Mouse (Mus musculus) limb, embryonic 15.5 days (tissue): Measurements from ENCODE around the gene Tspan12. TPM values are rescaled to one million over a fixed set of nuclear protein-coding genes. Genes with fewer than 3 reads are reported as not detected.

ENCODE experiments used
- ATAC-seq: fragments of 200-750 bp; cut with Nextera tagmentation; 2 replicates; pipeline ENCODE4 v1.8.0; 2017; ENCODE audit warnings: low read depth, moderate TSS enrichment; ENCODE audit not compliant: insufficient number of reproducible peaks, low FRiP score, low TSS enrichment
- H3K27ac ChIP-seq: fragments of 300-500 bp; sonication (generic); 2 replicates; pipeline ENCODE4 v1.5.1; 2015; ENCODE audit warnings: moderate library complexity, mild to moderate bottlenecking, inconsistent platforms
- H3K27me3 ChIP-seq: fragments of 300-500 bp; sonication (generic); 2 replicates; pipeline ENCODE4 v1.6.1; 2015; ENCODE audit warnings: inconsistent platforms
- H3K36me3 ChIP-seq: fragments of 300-500 bp; sonication (generic); 2 replicates; pipeline ENCODE4 v1.6.1; 2015; ENCODE audit warnings: inconsistent platforms
- H3K4me1 ChIP-seq: fragments of 300-500 bp; sonication (generic); 2 replicates; pipeline ENCODE4 v1.6.1; 2015; ENCODE audit warnings: inconsistent platforms
- H3K4me2 ChIP-seq: fragments of 300-500 bp; sonication (generic); 2 replicates; pipeline ENCODE4 v1.6.1; 2015; ENCODE audit warnings: mild to moderate bottlenecking, inconsistent platforms
- H3K4me3 ChIP-seq: fragments of 300-500 bp; sonication (generic); 2 replicates; pipeline ENCODE4 v1.5.1; 2015; ENCODE audit warnings: mild to moderate bottlenecking, inconsistent platforms
- H3K9ac ChIP-seq: fragments of 300-500 bp; sonication (generic); 2 replicates; pipeline ENCODE4 v1.6.1; 2015; ENCODE audit warnings: inconsistent platforms
- H3K9me3 ChIP-seq: fragments of 300-500 bp; sonication (generic); 2 replicates; pipeline ENCODE4 v1.6.1; 2016; ENCODE audit warnings: inconsistent platforms
- WGBS: fragments of 180-500 bp; shearing (Covaris S2); methylation state at CpG from one replicate; pipeline ENCODE4 v1.1.7; 2015; 5-methylcytosine and 5-hydroxymethylcytosine counted together
- polyA plus RNA-seq: library from polyadenylated mRNA; unstranded; fragments of >200 nt; fragmentation: Nextera tagmentation; extraction: Ambion mirVana; gene quantifications from 2 replicates; pipeline ENCODE4 v1.2.1, GENCODE M21; 2015

Gene Tspan12
- polyA plus RNA-seq, 1 experiment from 2014 or later: 28.2 TPM

DNA sequence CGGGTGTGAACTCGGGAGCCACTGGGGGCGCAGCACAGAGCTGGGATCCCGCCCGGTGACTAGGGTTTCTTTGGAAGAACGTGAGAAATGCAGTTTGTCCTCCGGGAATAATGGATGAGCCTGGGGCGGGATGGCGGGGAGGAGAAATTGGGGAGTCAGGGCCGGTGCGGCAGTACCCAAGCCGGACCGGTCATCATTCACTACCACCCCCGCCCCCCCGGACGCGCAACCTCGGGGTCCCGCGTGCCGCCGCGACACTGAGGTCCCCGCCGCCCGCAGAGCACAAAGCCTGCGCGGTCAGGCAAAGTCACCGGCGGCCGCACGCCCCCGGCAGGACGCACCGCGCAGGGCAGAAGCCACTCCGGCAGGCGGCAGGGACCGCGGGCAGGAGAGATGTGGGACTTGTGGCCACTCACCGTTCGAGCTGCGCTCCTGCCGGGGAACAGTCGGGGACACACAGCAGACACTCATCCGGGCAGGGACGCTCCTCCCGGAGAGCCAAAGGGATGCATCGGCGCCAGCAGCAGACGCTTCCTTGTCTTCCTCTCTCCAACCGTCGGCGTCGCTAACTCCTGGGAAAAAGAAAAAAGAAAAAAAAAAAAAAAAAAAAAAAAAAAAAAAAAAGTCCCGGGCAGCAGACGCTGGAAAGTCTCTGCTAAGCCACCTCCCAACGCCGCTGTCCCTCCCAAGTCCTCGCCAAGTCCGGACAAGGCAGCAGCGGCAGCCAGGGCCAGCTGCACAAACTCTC, 545 bp downstream of the Tspan12 start:
- H3K4me1 ChIP-seq: peaks cover 12% of the 10 kb centered on the region
- peak overlapping the region; percentile 87 for H3K27ac ChIP-seq
- H3K27me3 ChIP-seq: no peaks in the 10 kb centered on the region
- H3K4me2 ChIP-seq: peak overlapping the region; percentile 88
- H3K36me3 ChIP-seq: no peaks in the 10 kb centered on the region
- H3K9ac ChIP-seq: peak overlapping the region; percentile 60
- peak; percentile 77 for ATAC-seq
- peak overlapping the region; percentile 80 for H3K4me3 ChIP-seq
- under 1% methylated on average over 62 of the region's 62 CpGs for WGBS
- H3K9me3 ChIP-seq: no peaks in the 10 kb centered on the region

DNA sequence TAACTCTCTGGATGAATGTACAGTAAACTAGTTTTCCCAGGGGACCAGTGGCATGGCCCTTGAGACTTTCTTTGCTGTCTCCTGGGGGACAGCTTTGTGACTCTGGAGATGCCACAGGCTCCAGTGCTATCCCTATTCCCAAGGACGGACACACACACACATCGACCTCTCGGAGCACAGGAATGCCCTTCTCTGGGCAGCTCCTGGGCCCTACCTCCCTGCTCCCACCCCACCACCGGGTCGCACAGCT, 1.0 kb downstream of the Tspan12 start:
- Histone ChIP-seq H3K9ac (peak overlapping the region; percentile 60), H3K4me2 (peak overlapping the region; percentile 88), H3K27ac (peak overlapping the region; percentile 87; the same call in 1 of the 2 replicates), H3K36me3 (no peaks in the 10 kb centered on the region; the same call in 1 of the 2 replicates), H3K9me3 (no peaks in the 10 kb centered on the region), H3K27me3 (no peaks in the 10 kb centered on the region), H3K4me1 (peaks cover 12% of the 10 kb centered on the region), H3K4me3 (peak overlapping the region; percentile 80)
- no peak; the same call in 1 of the 2 replicates for ATAC-seq
- WGBS: under 1% methylated on average over 5 of the region's 5 CpGs

DNA sequence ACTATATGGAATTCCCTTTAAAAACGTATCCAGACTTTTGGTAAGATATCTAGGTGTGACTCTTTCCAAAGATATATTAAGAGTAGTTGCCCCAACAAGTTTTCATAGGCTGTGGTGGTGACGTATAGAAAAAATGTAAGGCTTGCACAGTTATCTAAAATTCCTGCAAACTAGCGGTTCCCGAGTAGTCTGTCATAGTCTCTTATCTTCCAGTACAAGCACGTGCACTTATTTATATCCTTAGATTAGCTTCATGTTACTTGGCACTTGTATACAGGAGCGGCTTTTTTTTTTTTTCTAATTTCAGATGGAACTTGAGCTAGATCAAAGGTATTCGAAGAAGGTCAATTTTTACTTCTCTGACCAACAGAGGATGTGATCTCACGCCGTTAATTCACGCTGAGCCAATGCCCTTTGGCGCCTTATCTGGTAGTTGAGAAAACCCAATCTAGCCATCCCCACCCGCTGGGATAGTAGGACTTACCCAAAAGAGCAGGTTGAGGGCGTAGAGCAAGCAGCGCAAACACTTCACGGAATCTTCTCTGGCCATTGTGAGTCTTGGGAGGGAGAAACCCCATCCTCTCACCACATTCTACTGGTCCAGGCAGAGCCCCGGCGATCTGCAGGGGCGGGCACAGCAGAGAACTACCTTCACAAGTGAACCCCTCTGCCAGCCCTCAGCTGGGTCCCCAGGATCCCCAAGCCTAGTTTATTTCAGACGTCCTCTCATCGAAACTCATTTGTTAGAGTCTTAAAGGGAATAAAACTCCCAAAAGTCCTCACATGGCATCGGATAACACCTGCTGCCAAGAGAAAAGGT, 1.6 kb downstream of the Tspan12 start:
- 23% methylated on average over 21 of the region's 21 CpGs for WGBS
- no peak for ATAC-seq
- Histone ChIP-seq H3K9me3 (no peaks in the 10 kb centered on the region), H3K27me3 (no peaks in the 10 kb centered on the region), H3K4me2 (peak overlapping the region; percentile 88), H3K4me3 (peak overlapping the region; percentile 80), H3K9ac (peak overlapping the region; percentile 60), H3K27ac (peak overlapping the region; percentile 87; the same call in 1 of the 2 replicates), H3K4me1 (peaks cover 12% of the 10 kb centered on the region), H3K36me3 (peaks cover 5% of the 10 kb centered on the region; the same call in 1 of the 2 replicates)

DNA sequence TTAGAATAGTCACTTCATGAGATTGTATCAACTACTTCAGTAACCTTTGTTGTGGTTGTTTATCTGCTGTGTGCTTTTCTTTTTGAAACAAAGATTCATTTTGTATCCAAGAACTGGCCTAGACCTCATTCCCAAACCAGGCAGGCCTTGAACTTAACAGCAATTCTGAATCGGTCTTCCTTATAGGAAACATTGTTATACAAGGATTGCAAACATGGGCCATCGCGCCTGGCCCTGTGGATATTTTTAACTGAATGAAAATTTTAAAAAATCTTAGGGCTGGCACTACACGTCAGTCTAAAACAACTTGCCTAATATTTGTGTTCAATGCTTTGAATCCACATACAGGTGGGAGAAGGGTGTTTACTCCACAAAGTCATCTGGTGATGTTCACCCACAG, 3.5 kb downstream of the Tspan12 start:
- peaks cover 8% of the 10 kb centered on the region; the same call in 1 of the 2 replicates for H3K36me3 ChIP-seq
- 94% methylated on average over 4 of the region's 4 CpGs for WGBS
- H3K9ac ChIP-seq: no peak overlapping the region
- H3K4me3 ChIP-seq: no peak overlapping the region
- no peak overlapping the region for H3K4me2 ChIP-seq
- H3K9me3 ChIP-seq: no peaks in the 10 kb centered on the region
- no peak for ATAC-seq
- H3K27me3 ChIP-seq: no peaks in the 10 kb centered on the region
- H3K27ac ChIP-seq: no peak overlapping the region
- peaks cover 12% of the 10 kb centered on the region for H3K4me1 ChIP-seq

DNA sequence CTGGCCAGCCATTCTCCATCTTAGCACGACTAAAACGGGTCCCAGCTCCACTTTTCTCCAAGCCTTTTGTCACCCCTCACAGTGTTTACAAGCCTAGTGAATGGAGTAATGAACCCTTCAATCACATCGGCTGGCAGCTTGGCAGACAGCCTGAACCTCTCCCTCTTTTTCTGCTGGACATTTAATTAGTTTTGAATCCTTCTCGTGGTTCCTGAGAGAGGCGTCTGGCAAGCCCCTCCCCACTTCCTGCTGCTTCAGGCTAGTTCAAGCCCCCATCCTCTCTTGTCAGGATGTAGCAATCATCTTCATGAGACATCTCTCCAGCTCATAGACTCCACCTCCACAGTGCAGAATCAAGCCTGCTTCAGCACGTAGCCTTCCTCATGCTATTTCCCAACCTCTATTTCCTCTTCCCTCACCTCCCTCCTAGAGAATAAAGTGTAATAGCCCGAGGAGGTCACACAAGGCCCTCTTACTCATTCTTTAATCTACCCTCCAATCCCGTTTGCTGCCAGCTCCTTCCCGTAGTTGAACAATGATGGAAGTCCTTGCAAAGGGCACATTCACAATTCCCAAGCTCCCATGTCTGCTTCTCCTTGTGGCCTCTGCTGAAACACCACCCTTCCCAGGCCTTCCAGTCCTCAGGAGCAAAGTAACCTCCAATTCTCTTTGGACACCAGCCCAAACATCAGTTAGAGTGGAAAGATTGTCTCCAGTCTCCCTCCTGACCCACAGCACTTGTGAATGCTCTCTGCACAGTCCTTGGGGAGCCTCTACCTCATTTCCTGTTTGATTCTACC, 12.1 kb downstream of the Tspan12 start:
- Histone ChIP-seq H3K4me3 (no peak overlapping the region), H3K4me1 (peaks cover 8% of the 10 kb centered on the region), H3K36me3 (no peaks in the 10 kb centered on the region), H3K4me2 (no peak overlapping the region), H3K9ac (no peak overlapping the region), H3K27me3 (no peaks in the 10 kb centered on the region), H3K9me3 (no peaks in the 10 kb centered on the region), H3K27ac (0 out of 2 replicates have a peak overlapping the region, but pooled peaks have one; percentile 4)
- ATAC-seq: no peak
- 18% methylated on average over 9 of the region's 9 CpGs for WGBS

DNA sequence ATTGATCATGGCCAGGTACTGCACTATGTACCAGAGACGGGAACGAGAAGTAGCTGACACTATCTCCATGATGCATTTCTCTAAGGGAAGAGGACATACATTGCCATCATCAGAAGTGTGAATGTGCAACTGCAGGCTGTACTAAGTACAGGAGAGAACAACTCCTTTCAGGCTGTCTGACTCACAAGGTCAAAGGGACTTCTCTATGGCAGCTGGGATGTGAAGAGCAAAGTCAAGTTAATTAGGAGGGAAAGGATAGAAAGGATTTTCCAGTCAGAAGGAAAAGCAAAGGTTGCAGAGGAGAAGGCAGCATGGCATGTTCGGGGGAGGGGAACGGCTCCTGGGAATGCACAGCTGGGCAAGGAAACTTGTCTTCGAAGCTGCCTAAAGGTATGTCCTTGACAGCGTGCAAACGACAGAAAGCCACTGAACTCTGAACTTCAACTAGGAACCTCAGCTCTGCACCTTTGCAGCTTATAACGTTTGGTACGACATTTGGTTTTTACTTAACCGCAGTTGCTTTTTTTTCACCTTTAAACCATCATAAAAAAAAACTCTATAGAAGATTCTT, 13.0 kb downstream of the Tspan12 start:
- Histone ChIP-seq H3K27ac (no peak overlapping the region), H3K4me2 (no peak overlapping the region), H3K9me3 (no peaks in the 10 kb centered on the region), H3K9ac (no peak overlapping the region), H3K4me1 (peaks cover 8% of the 10 kb centered on the region), H3K27me3 (no peaks in the 10 kb centered on the region), H3K36me3 (0 out of 2 replicates have a peak, but pooled peaks cover 3% of the 10 kb centered on the region), H3K4me3 (no peak overlapping the region)
- no peak for ATAC-seq
- WGBS: 45% methylated on average over 10 of the region's 10 CpGs

DNA sequence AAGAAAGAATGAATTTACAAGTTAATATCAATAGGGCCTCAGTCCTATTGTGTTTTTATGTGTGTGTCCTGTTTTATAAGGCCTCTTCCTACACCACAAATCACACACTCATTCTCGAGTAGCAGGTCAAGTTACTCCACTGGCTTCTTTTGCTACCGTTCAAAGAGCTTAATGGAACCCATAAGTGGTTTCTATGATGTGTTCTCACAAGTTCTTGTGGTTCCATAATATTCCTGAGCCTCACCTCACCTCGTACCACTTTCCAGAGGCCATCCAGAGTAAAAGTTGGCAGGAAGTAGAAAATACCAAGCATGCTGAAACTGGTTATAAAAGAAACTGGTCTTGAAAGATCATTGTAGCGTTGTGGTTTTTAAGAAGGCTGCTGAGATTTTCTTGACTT, 18.8 kb downstream of the Tspan12 start:
- no peak overlapping the region for H3K27ac ChIP-seq
- 0 out of 2 replicates have a peak, but pooled peaks cover 3% of the 10 kb centered on the region for H3K36me3 ChIP-seq
- H3K4me1 ChIP-seq: no peaks in the 10 kb centered on the region
- no peak overlapping the region for H3K4me2 ChIP-seq
- no peak overlapping the region for H3K4me3 ChIP-seq
- no peaks in the 10 kb centered on the region for H3K27me3 ChIP-seq
- no peak overlapping the region for H3K9ac ChIP-seq
- no peak for ATAC-seq
- no peaks in the 10 kb centered on the region for H3K9me3 ChIP-seq
- WGBS: 56% methylated on average over 4 of the region's 4 CpGs

DNA sequence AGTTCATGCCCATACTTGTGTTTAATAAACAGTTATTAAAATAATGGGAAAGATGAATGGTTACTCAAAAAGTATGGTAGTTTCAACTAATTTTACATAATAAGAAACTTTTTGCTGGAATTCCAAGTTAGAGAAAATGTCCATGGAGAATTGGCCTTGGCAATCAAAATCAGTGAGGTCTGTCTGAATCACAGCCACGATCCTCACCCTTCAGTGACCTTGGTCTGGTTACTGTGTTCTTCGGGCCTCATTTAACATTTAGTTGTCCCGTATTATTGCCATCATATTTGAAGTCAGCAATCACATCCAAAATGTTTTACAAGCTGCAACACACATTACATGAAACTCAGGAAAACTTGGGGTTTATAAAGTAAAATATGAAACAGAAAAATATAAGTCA, 20.4 kb downstream of the Tspan12 start:
- H3K27me3 ChIP-seq: no peaks in the 10 kb centered on the region
- H3K27ac ChIP-seq: no peak overlapping the region
- H3K4me2 ChIP-seq: no peak overlapping the region
- no peaks in the 10 kb centered on the region for H3K4me1 ChIP-seq
- H3K36me3 ChIP-seq: 0 out of 2 replicates have a peak, but pooled peaks cover 3% of the 10 kb centered on the region
- WGBS: 68% methylated on average over 3 of the region's 3 CpGs
- H3K4me3 ChIP-seq: no peak overlapping the region
- no peak for ATAC-seq
- no peak overlapping the region for H3K9ac ChIP-seq
- no peaks in the 10 kb centered on the region for H3K9me3 ChIP-seq

DNA sequence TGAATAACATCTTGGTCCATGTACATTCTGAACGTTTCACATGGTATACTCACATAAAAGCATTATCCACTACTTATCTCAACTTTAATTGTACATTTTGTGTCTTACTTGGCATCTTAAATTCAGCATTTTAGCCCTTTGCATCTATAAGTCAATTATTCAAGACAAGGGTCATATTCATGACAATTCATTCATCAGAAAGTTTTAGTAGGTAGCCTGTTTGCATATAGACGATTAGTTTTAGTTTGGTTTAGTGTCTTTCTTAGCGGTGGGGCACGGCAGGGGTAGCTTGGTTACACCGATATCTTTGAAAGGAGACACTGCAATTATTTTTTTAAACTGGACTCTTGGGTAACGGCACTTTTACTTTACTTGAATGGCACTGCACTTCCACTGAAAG, 21.4 kb downstream of the Tspan12 start:
- no peak overlapping the region for H3K4me3 ChIP-seq
- WGBS: 82% methylated on average over 6 of the region's 6 CpGs
- 0 out of 2 replicates have a peak, but pooled peaks cover 3% of the 10 kb centered on the region for H3K36me3 ChIP-seq
- no peak overlapping the region for H3K9ac ChIP-seq
- H3K27ac ChIP-seq: no peak overlapping the region
- H3K27me3 ChIP-seq: no peaks in the 10 kb centered on the region
- H3K4me2 ChIP-seq: no peak overlapping the region
- no peaks in the 10 kb centered on the region for H3K9me3 ChIP-seq
- no peaks in the 10 kb centered on the region for H3K4me1 ChIP-seq
- ATAC-seq: no peak

DNA sequence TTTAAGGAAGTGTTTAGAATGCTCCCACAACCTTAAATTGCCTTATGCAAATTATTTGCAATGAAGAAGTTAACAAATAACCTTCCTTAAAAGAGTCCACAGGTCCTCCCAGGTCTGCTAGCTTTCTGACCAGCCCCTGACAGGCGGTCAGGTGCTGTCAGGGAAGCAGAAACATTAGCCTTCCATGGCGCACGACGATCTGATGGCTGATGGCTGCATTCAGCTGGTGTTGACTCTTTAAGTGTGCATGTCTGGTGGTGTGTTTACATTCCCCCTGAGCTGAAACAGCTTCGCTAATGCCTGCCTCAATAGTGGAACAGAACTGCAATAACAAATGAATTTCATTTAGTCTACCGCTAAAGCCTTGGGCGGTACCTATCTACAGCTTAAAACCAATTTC, 22.4 kb downstream of the Tspan12 start:
- Histone ChIP-seq H3K4me3 (no peak overlapping the region), H3K4me2 (no peak overlapping the region), H3K36me3 (0 out of 2 replicates have a peak, but pooled peaks cover 3% of the 10 kb centered on the region), H3K9ac (no peak overlapping the region), H3K27me3 (no peaks in the 10 kb centered on the region), H3K27ac (no peak overlapping the region), H3K4me1 (no peaks in the 10 kb centered on the region), H3K9me3 (no peaks in the 10 kb centered on the region)
- no peak for ATAC-seq
- WGBS: 71% methylated on average over 7 of the region's 7 CpGs

DNA sequence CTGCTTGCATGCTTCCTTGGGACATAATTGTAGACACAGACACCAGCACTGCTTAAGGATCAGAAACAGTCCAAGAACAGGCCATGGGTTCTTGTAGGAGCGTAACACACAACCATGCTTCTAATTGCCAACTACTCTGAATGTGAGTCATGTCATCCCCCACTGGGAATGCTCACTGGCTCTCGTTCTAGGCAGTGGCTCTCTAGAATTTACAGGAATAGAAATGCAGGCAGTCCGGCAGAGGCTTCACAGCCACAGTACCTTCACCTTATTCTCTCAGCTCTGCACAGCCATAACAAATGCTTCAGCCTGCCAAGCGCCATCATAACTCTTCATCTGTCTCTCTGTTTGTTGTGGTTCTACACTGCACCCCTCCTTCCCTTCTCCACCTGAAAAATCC, 23.9 kb downstream of the Tspan12 start:
- Histone ChIP-seq H3K4me2 (no peak overlapping the region), H3K9me3 (no peaks in the 10 kb centered on the region), H3K4me1 (0 out of 2 replicates have a peak, but pooled peaks cover 3% of the 10 kb centered on the region), H3K9ac (no peak overlapping the region), H3K4me3 (no peak overlapping the region), H3K36me3 (no peaks in the 10 kb centered on the region), H3K27me3 (no peaks in the 10 kb centered on the region), H3K27ac (no peak overlapping the region)
- no peak for ATAC-seq
- 76% methylated on average over 4 of the region's 4 CpGs for WGBS
